Mouse (Mus musculus): Measurements from ENCODE around the gene Sidt2. TPM values are rescaled to one million over a fixed set of nuclear protein-coding genes. Genes with fewer than 3 reads are reported as not detected.

Gene Sidt2
- total and polyA plus RNA-seq, 2 experiments from 2014 or later, result 46.5 to 77.5 TPM

DNA sequence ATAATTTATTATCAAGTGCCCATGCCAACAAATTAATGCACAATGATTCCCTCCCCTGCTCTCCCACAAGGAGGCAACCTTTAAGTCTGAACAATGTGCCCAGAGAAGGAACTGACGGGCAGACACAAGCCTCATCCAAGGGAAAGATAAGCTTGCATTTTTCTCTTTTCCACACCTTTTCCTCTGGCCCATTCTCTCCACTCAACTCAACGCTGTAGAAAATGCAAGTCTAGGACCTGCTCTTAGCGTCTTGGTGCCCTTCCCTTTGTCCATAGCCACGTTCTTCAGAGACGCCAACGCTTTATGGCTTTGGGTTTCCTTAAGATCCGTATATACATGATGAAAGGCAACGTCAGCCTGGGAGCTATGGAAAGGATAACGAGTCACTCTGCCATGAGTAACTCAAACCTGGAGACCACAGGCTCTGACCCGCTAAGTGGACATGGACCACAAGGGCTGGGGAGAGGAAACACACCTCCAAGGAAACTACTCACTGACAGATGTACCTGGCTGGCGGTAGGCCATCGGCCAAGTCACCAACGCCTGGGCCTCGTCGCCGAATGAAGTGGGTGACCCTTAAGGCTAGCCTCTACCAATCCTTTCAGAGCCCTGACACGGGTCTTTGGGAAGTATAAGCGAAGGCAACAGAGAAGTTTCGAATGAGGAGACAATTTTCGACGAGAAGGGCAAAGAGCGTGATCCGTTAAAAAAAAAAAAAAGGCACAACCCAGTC lies 28.8 kb upstream of the Sidt2 start:
- Histone ChIP-seq H3K27me3 (ENCODE audit: insufficient read depth, low read length) (no peaks in the 10 kb centered on the region), H3K36me3 (ENCODE audit: insufficient read depth) (0 out of 2 replicates have a peak, but pooled peaks cover 1% of the 10 kb centered on the region), H3K9ac (peak overlapping the region; percentile 86), H3K4me3 (ENCODE audit: low read depth, low read length) (peak overlapping the region; percentile 97), H3K9me3 (ENCODE audit: low read length) (no peaks in the 10 kb centered on the region), H3K4me1 (ENCODE audit: insufficient read depth) (peaks cover 11% of the 10 kb centered on the region; the same call in 1 of the 2 replicates), H3K4me2 (ENCODE audit: low read depth) (peak overlapping the region; percentile 92), H3K27ac (ENCODE audit: low read depth, low read length) (peak overlapping the region; percentile 90)
- TF ChIP-seq CTCF (IDR thresholded peaks at IDR 0.05; ENCODE audit: low read depth), result peak; percentile 39
- DNase-seq (peak; percentile 40), ATAC-seq (no peak)
- WGBS, result under 1% methylated on average over 23 of the region's 23 CpGs

DNA sequence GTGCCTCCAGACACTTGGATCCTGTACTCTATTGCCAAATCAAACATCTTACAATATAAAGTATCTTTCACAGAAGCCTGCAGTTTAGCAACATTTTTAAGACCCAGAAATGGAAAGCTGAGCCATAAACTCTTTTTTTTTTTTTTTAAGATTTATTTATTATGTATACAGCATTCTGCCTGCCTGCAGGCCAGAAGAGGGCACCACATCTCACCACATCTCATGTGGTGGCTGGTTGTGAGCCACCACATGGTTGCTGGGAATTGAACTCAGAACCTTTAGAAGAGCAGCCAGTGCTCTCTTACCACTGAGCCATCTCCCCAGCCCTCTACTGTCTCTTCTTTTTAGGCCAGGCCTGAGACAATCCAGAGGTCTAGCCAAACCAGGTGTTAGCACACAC lies 26.3 kb upstream of the Sidt2 start:
- H3K4me1 ChIP-seq (ENCODE audit: insufficient read depth), result peaks cover 11% of the 10 kb centered on the region; the same call in 1 of the 2 replicates
- no peaks in the 10 kb centered on the region for H3K9me3 ChIP-seq (ENCODE audit: low read length)
- TF ChIP-seq CTCF (IDR thresholded peaks at IDR 0.05; ENCODE audit: low read depth), result peak; percentile 31
- H3K9ac ChIP-seq, result no peak overlapping the region
- H3K27me3 ChIP-seq (ENCODE audit: insufficient read depth, low read length), result no peaks in the 10 kb centered on the region
- H3K4me3 ChIP-seq (ENCODE audit: low read depth, low read length), result no peak overlapping the region
- DNase-seq (no peak), ATAC-seq (no peak)
- H3K4me2 ChIP-seq (ENCODE audit: low read depth), result no peak overlapping the region
- H3K27ac ChIP-seq (ENCODE audit: low read depth, low read length), result no peak overlapping the region
- peaks cover 5% of the 10 kb centered on the region; the same call in 1 of the 2 replicates for H3K36me3 ChIP-seq (ENCODE audit: insufficient read depth)

DNA sequence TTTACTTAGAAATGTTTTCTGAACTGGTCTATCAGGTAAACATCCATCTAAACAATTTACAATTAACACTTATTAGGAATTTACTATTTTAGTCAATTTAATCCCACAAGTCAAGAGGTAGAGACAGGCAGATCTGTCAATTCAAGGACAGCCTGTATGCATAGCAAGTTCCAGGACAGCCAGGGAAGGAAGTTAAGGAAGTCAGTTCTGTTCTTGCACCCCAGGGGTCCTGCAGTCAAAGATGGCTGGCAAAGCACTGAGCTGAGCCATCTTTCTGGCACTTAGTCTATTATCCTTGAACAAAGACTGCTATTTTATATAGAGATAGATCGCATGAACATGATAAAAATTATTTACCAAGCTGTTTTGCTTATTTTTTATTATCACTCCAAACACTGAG lies 25.6 kb upstream of the Sidt2 start:
- 83% methylated on average over 1 of the region's 1 CpGs for WGBS
- Histone ChIP-seq H3K9ac (no peak overlapping the region), H3K9me3 (ENCODE audit: low read length) (no peaks in the 10 kb centered on the region), H3K36me3 (ENCODE audit: insufficient read depth) (peaks cover 8% of the 10 kb centered on the region), H3K4me1 (ENCODE audit: insufficient read depth) (peaks cover 11% of the 10 kb centered on the region; the same call in 1 of the 2 replicates), H3K4me3 (ENCODE audit: low read depth, low read length) (no peak overlapping the region), H3K4me2 (ENCODE audit: low read depth) (no peak overlapping the region), H3K27ac (ENCODE audit: low read depth, low read length) (no peak overlapping the region), H3K27me3 (ENCODE audit: insufficient read depth, low read length) (no peaks in the 10 kb centered on the region)
- ATAC-seq (no peak), DNase-seq (no peak)
- TF ChIP-seq CTCF (IDR thresholded peaks at IDR 0.05; ENCODE audit: low read depth), result no peak

DNA sequence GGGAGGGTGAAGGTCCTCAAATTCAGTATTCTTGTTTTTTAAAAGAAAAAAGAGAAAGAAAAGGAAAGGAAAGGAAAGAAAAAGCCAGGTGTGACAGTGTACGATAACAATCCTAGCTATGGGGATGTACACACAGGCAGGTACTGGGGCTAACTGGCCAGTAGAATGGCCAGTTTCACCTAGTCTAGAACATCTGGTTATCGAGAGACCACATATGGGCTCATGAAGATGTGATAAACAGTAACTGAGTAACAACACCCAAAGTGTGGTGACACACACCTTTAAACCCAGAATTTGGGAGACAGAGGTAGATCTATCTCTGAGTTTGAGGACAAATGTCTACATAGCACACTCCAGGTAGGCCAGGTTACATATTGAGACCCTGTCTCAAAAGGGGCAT lies 24.7 kb upstream of the Sidt2 start:
- H3K4me3 ChIP-seq (ENCODE audit: low read depth, low read length), result no peak overlapping the region
- no peak overlapping the region for H3K4me2 ChIP-seq (ENCODE audit: low read depth)
- no peak for TF ChIP-seq CTCF (IDR thresholded peaks at IDR 0.05; ENCODE audit: low read depth)
- no peaks in the 10 kb centered on the region for H3K9me3 ChIP-seq (ENCODE audit: low read length)
- no peak overlapping the region for H3K9ac ChIP-seq
- H3K27ac ChIP-seq (ENCODE audit: low read depth, low read length), result no peak overlapping the region
- H3K27me3 ChIP-seq (ENCODE audit: insufficient read depth, low read length), result no peaks in the 10 kb centered on the region
- 91% methylated on average over 2 of the region's 2 CpGs for WGBS
- H3K36me3 ChIP-seq (ENCODE audit: insufficient read depth), result peaks cover 13% of the 10 kb centered on the region
- DNase-seq, result no peak
- ATAC-seq, result no peak
- peaks cover 11% of the 10 kb centered on the region; the same call in 1 of the 2 replicates for H3K4me1 ChIP-seq (ENCODE audit: insufficient read depth)

DNA sequence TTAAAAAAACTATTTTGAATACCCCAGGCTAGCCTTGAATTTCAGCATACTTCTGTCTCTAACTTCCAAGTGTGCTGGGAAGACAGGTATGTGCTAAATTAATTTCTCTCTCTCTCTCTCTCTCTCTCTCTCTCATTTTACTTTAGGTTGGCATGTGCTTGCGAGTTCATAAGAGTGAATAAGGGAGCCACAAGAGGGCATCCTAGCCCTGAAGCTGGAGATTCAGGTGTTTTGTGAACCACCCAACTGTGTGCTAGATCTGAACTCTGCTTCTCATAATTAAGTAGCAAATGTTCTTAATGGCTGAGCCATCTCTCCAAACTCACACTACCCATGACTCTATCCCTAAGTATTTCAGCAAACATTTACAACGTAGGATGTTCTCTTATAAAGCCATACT lies 21.8 kb upstream of the Sidt2 start:
- H3K27ac ChIP-seq (ENCODE audit: low read depth, low read length), result no peak overlapping the region
- H3K27me3 ChIP-seq (ENCODE audit: insufficient read depth, low read length), result no peaks in the 10 kb centered on the region
- H3K4me3 ChIP-seq (ENCODE audit: low read depth, low read length), result no peak overlapping the region
- no peak overlapping the region for H3K4me2 ChIP-seq (ENCODE audit: low read depth)
- peaks cover 33% of the 10 kb centered on the region for H3K36me3 ChIP-seq (ENCODE audit: insufficient read depth)
- DNase-seq (no peak), ATAC-seq (no peak)
- H3K9me3 ChIP-seq (ENCODE audit: low read length), result no peaks in the 10 kb centered on the region
- TF ChIP-seq CTCF (IDR thresholded peaks at IDR 0.05; ENCODE audit: low read depth), result peak; percentile 36
- no peak overlapping the region for H3K9ac ChIP-seq
- peaks cover 6% of the 10 kb centered on the region; the same call in 1 of the 2 replicates for H3K4me1 ChIP-seq (ENCODE audit: insufficient read depth)
- WGBS, result 75% methylated on average over 2 of the region's 2 CpGs

DNA sequence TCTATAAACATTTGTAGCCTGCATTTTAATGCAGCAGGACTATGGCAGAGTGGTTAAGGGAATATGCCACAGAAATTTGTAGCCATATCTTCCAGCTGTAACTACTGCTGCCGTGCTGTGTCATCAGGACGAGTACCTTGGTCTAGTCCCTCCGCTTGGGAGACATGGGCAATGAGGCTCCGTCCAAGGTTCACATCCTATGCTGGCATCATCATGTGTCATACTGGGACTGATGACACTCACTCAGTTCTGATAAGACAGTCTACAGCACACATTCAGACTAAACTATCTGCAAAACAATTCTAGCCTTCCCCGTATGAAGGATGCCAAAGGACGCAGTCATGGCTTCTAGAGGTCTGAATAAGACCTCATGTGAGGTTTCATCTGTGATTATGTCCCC lies 8.5 kb upstream of the Sidt2 start:
- no peaks in the 10 kb centered on the region for H3K9me3 ChIP-seq (ENCODE audit: low read length)
- no peak overlapping the region for H3K4me3 ChIP-seq (ENCODE audit: low read depth, low read length)
- H3K27ac ChIP-seq (ENCODE audit: low read depth, low read length), result no peak overlapping the region
- 89% methylated on average over 6 of the region's 6 CpGs for WGBS
- no peak overlapping the region for H3K4me2 ChIP-seq (ENCODE audit: low read depth)
- no peaks in the 10 kb centered on the region for H3K4me1 ChIP-seq (ENCODE audit: insufficient read depth)
- no peaks in the 10 kb centered on the region for H3K27me3 ChIP-seq (ENCODE audit: insufficient read depth, low read length)
- peaks cover 53% of the 10 kb centered on the region for H3K36me3 ChIP-seq (ENCODE audit: insufficient read depth)
- TF ChIP-seq CTCF (IDR thresholded peaks at IDR 0.05; ENCODE audit: low read depth), result no peak
- no peak for ATAC-seq
- DNase-seq, result no peak
- no peak overlapping the region for H3K9ac ChIP-seq

DNA sequence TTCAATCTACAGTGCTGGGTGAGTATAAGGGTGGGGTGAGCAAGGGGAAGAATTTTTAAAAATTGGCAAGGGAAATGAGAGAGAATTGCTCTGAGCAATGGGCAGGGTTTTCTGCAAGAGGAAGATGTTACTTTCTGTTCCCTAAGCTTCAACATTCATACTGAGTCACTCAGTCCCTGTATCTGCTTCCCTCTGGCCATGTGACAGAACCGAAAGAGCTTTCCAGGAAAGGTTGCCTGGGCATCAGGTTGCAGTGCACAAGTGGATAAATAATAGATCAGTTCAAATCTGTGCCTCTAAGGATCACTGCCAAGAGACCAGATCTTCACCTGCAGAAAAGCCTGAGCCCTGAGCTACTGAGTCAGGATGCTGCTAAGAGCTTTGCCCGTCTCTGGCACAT lies 6.8 kb upstream of the Sidt2 start:
- Histone ChIP-seq H3K4me3 (ENCODE audit: low read depth, low read length) (no peak overlapping the region), H3K36me3 (ENCODE audit: insufficient read depth) (peaks cover 44% of the 10 kb centered on the region), H3K27ac (ENCODE audit: low read depth, low read length) (no peak overlapping the region), H3K27me3 (ENCODE audit: insufficient read depth, low read length) (no peaks in the 10 kb centered on the region), H3K9ac (no peak overlapping the region), H3K4me2 (ENCODE audit: low read depth) (no peak overlapping the region), H3K9me3 (ENCODE audit: low read length) (no peaks in the 10 kb centered on the region), H3K4me1 (ENCODE audit: insufficient read depth) (no peaks in the 10 kb centered on the region)
- 79% methylated on average over 2 of the region's 2 CpGs for WGBS
- no peak for ATAC-seq
- no peak for TF ChIP-seq CTCF (IDR thresholded peaks at IDR 0.05; ENCODE audit: low read depth)
- DNase-seq, result no peak
